In the genomic region with DNA sequence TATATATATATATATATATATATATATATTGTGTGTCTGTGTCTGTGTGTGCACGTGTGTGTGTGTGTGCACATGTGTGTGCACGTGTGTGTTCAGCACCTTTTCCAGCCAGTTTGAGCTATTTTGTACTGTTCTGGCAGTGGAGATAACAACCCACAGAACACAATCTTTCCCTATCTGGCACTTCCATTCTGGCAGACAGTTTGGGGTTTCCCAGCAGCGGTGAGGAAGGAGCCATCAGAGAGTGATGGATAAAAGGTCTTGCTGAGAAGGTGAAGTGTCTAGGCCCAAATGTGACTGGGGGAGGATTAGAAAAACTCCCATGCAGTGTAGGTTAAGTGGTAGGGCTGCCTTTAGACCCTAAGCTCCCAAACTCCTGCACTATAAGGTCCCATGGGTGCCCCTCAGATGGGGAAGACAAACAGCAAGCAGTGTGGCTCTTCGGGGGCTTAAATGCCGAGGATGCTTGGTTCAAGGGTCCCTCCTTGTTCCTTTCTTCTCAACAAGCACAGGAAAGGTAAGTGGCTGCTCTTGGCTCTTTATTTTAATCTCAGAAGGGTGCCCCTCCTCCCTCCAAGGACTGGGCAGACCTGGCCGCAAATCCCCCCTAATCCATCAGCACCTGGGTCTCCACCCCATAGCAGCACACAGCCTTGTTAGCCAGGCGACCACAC, we compare ENCODE assay signal across 30 mouse cellular contexts. TPM values are rescaled to one million over a fixed set of nuclear protein-coding genes. Genes with fewer than 3 reads are reported as not detected.
A peak's percentile ranks its signal among the peaks of the same experiment; 100 is the strongest.
DNase-seq lines count a peak whose midpoint lies in the region; ATAC-seq and TF ChIP-seq lines count a peak whose summit lies in the region.
"Had no signal": no experiment of that assay in that cellular context is flagged by ENCODE, and none has a peak within 500 bp of the region (broad histone marks: within the 10 kb centered on the region; RNA-seq: fewer than 3 reads in every experiment).

Gene Rcvrn (plus strand): TSS at position 624 of the 674 bp plus-strand sequence.

- H3K36me3 ChIP-seq in megakaryocyte, embryonic 14.5 days (replicated peaks; ENCODE audit: low read length), result no peaks in the 10 kb centered on the region
- H3K36me3 ChIP-seq in testis, adult 2 months (ENCODE audit: control insufficient read depth, insufficient read depth, low read length), result no peaks in the 10 kb centered on the region
- no peaks in the 10 kb centered on the region for H3K36me3 ChIP-seq in liver, postnatal 0 days (replicated peaks; ENCODE audit: insufficient read depth, low read length)
- H3K36me3 ChIP-seq: embryonic facial prominence, embryonic 12.5 days; embryonic facial prominence, embryonic 15.5 days; hindbrain, embryonic 12.5 days; hindbrain, embryonic 15.5 days had no signal

- TF ChIP-seq POLR2A in testis, adult 2 months (IDR thresholded peaks at IDR 0.05; ENCODE audit: control insufficient read depth, low read depth, low read length), result no peak

- peaks cover 14% of the 10 kb centered on the region for H3K27me3 ChIP-seq in megakaryocyte, embryonic 14.5 days (replicated peaks)
- no peaks in the 10 kb centered on the region for H3K27me3 ChIP-seq in testis, adult 2 months (ENCODE audit: control insufficient read depth, insufficient read depth, low read length)
- H3K27me3 ChIP-seq in liver, postnatal 0 days (ENCODE audit: insufficient read depth, low read length), result no peaks in the 10 kb centered on the region
- H3K27me3 ChIP-seq: embryonic facial prominence, embryonic 15.5 days; hindbrain, embryonic 12.5 days; hindbrain, embryonic 15.5 days had no signal

- no peak for ATAC-seq in megakaryocyte, adult 5-6 weeks (ENCODE audit: poor library complexity, severe bottlenecking)
- no peak for ATAC-seq in liver, postnatal 0 days
- ATAC-seq: activated CD4-positive, CD25-positive, alpha-beta regulatory T cell, adult 4 months; CD4-positive, CD25-positive, alpha-beta regulatory T cell, adult 4 months; forebrain, embryonic 14.5 days; forebrain, postnatal 0 days had no signal

- H3K4me2 ChIP-seq in liver, postnatal 0 days (ENCODE audit: low read depth, low read length), result no peak within 1 kb of the TSS
- H3K4me2 ChIP-seq: embryonic facial prominence, embryonic 12.5 days; embryonic facial prominence, embryonic 15.5 days; heart, embryonic 11.5 days; hindbrain, embryonic 12.5 days; hindbrain, embryonic 15.5 days had no signal

- H3K4me3 ChIP-seq in megakaryocyte, embryonic 14.5 days (replicated peaks), result peak within 1 kb of the TSS; percentile 7
- peak within 1 kb of the TSS; percentile 7 for H3K4me3 ChIP-seq in testis, adult 2 months (ENCODE audit: control insufficient read depth, low read depth, low read length)
- H3K4me3 ChIP-seq in liver, postnatal 0 days (ENCODE audit: low read depth, low read length), result no peak within 1 kb of the TSS
- H3K4me3 ChIP-seq: embryonic facial prominence, embryonic 12.5 days; embryonic facial prominence, embryonic 15.5 days; gastrocnemius, adult 2 months; hindbrain, embryonic 12.5 days; hindbrain, embryonic 15.5 days had no signal

- 54% methylated on average over 7 of the region's 7 CpGs for WGBS in liver, postnatal 0 days (ENCODE audit: insufficient replicate concordance)

- no peak for TF ChIP-seq CTCF in testis, adult 2 months (IDR thresholded peaks at IDR 0.05; ENCODE audit: control insufficient read depth, insufficient read depth, insufficient replicate concordance, low read depth, low read length)
- no peak for TF ChIP-seq CTCF in liver, postnatal 0 days (IDR thresholded peaks at IDR 0.05; ENCODE audit: low read depth)

- peaks cover 11% of the 10 kb centered on the region for H3K9me3 ChIP-seq in megakaryocyte, embryonic 14.5 days
- H3K9me3 ChIP-seq in liver, postnatal 0 days (ENCODE audit: low read length), result no peaks in the 10 kb centered on the region
- H3K9me3 ChIP-seq: embryonic facial prominence, embryonic 12.5 days; embryonic facial prominence, embryonic 15.5 days; hindbrain, embryonic 12.5 days; hindbrain, embryonic 15.5 days had no signal

- no peak within 1 kb of the TSS for H3K27ac ChIP-seq in testis, adult 2 months (ENCODE audit: control insufficient read depth, insufficient read depth, low read depth, low read length)
- H3K27ac ChIP-seq in liver, postnatal 0 days (ENCODE audit: low read depth), result no peak within 1 kb of the TSS
- H3K27ac ChIP-seq: embryonic facial prominence, embryonic 12.5 days; embryonic facial prominence, embryonic 15.5 days; gastrocnemius, adult 2 months; hindbrain, embryonic 12.5 days; hindbrain, embryonic 15.5 days had no signal

- peaks cover 11% of the 10 kb centered on the region for H3K4me1 ChIP-seq in megakaryocyte, embryonic 14.5 days
- H3K4me1 ChIP-seq in testis, adult 2 months (ENCODE audit: control insufficient read depth, insufficient read depth, low read length), result peaks cover 8% of the 10 kb centered on the region
- no peaks in the 10 kb centered on the region for H3K4me1 ChIP-seq in liver, postnatal 0 days (ENCODE audit: insufficient read depth)
- H3K4me1 ChIP-seq: embryonic facial prominence, embryonic 12.5 days; embryonic facial prominence, embryonic 15.5 days; hindbrain, embryonic 12.5 days; hindbrain, embryonic 15.5 days had no signal

- no peak for DNase-seq in testis, postnatal 10 days (ENCODE audit: low spot score)
- DNase-seq in liver, postnatal 0 days, result no peak
- DNase-seq in urinary bladder, postnatal 25 days (ENCODE audit: low spot score), result no peak
- DNase-seq in kidney, adult 9 months, result no peak
- DNase-seq: adrenal gland, adult 8-10 months; adrenal gland, postnatal 25 days; cerebellum, adult 11-12 months; cerebellum, adult 9-10 months; cerebellum, postnatal 14 days; forebrain, postnatal 0 days; gastrocnemius, adult 2 months; gastrocnemius, postnatal 14 days; heart, adult 11 months had no signal

- TF ChIP-seq EP300 in liver, postnatal 0 days (IDR thresholded peaks at IDR 0.05; ENCODE audit: low read depth), result peak; percentile 50; the same call in 1 of the 2 replicates

- no peak within 1 kb of the TSS for H3K9ac ChIP-seq in liver, postnatal 0 days (replicated peaks)
- H3K9ac ChIP-seq: embryonic facial prominence, embryonic 12.5 days; embryonic facial prominence, embryonic 15.5 days; forebrain, postnatal 0 days; hindbrain, embryonic 12.5 days; hindbrain, embryonic 15.5 days had no signal

RNA-seq across cellular contexts. Expression of gene Rcvrn, which starts in this region (rescaled TPM):
- not detected in 2 replicates for polyA plus RNA-seq in megakaryocyte, embryonic 14.5 days (2012; ENCODE audit: insufficient read depth, low replicate concordance)
- 0.21 TPM in 1 of 2 replicates, not detected in the other for total RNA-seq in megakaryocyte, adult 5-6 weeks (2015)
- not detected in 2 replicates for total RNA-seq in megakaryocyte, adult 5-6 weeks (2017)
- not detected in 2 replicates for polyA plus RNA-seq in testis, adult 2 months (2012; rRNA removed)
- polyA plus RNA-seq in liver, postnatal 0 days (2015; fragmentation: Nextera tagmentation; extraction: Ambion mirVana), result not detected in 2 replicates
- total RNA-seq: adrenal gland, postnatal 25 days; gastrocnemius, adult 2 months; gastrocnemius, postnatal 14 days; heart, adult 8-10 months; hematopoietic stem cell, adult 5-6 weeks had no signal
- polyA plus RNA-seq: activated CD4-positive, CD25-positive, alpha-beta regulatory T cell, adult 4 months; C2C12; CD4-positive, CD25-positive, alpha-beta regulatory T cell, adult 4 months; embryonic facial prominence, embryonic 12.5 days; embryonic facial prominence, embryonic 15.5 days; forebrain, embryonic 11.5 days; forebrain, embryonic 14.5 days; forebrain, postnatal 0 days; heart, embryonic 11.5 days; heart, embryonic 14.5 days; heart, postnatal 0 days; hindbrain, embryonic 12.5 days; hindbrain, embryonic 15.5 days had no signal
